Mouse (Mus musculus) cerebellum, adult (tissue): ENCODE measurements around the gene 4930556J24Rik.
"Not testable (repeated sequence)": the region's sequence is repeated elsewhere in the genome, so short reads cannot be mapped to it uniquely, and the experiment has no call there.

ENCODE experiments used
- ATAC-seq: cut with Nextera tagmentation; 2 replicates; pipeline ENCODE4 v1.9.2; 2017; ENCODE audit warnings: mild to moderate bottlenecking, moderate library complexity, mixed read lengths; ENCODE audit not compliant: insufficient number of reproducible peaks, low FRiP score, low TSS enrichment

Gene 4930556J24Rik

DNA sequence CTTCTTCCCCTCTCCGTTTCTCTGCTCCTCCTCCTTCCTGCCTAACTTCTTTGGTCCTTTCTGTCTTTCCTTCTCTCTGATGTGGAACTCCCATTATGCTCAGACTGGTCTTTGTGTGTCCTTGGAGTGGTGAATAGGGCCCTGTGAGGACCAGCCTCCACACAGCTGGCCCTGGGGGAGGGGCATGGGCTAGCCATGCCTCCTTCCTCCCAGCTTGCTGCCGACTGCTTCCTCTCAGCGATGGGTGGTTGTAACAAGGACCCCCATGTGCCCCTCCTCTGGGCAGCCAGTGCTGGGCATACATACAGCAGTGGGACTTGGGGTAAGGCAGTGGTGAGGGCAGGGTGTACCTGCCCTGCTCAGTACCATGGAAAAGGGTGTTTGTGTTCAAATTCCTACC is 2.3 kb downstream of the 4930556J24Rik start:
- no peak for ATAC-seq

- no peak for ATAC-seq
Measured at GRCm38 (mm10) chr11:3973081-3973480, 3.5 kb downstream of the 4930556J24Rik start.

DNA sequence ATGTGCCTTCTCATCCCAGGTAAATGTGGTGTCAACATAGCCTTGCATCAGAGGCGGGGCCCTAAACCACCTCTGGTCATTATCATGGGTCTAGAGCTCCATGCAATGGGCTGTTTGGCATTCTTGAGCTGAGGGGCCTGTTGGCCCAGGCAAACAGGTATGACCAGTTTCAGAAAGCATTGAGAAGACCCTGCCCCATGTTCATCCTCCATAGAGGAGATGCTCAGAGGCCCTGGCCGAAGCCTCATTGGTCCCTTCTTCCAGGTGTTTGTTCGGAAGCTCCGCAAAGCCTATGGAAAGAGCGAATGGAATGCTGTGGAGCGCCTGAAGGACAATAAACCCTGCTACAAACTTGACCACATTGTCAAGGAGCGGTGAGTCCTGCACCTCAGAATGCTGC is 6.2 kb downstream of the 4930556J24Rik start:
- ATAC-seq: no peak

DNA sequence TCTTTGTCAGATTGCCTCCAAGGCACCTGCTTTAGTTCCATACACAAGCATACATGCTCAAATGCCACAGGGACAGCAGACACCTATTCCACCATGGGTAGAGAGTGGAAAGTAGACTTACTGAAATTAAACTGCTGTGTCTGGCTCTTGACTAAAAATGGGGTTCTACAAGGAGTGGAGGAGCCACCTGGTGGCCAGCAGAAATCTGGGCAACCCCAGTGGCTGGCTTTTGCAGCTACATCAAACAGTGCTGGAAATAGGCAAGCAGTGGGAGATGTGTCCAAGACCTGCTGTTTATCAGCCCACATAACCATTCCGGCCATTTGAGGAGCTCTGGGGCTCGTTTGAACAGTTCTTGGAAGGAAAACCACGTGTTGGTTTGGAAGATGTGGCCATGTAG is 6.7 kb downstream of the 4930556J24Rik start:
- no peak for ATAC-seq

GRCm38 (mm10) chr11:3964416-3965172 is 12.0 kb downstream of the 4930556J24Rik start:
- ATAC-seq: no peak

- ATAC-seq: peak; percentile 89; the same call in 1 of the 2 replicates
Measured at GRCm38 (mm10) chr11:3963610-3964415, 12.8 kb downstream of the 4930556J24Rik start, which contains the start of gene Pes1. TSS of gene Pes1 (plus strand) at chr11:3963975.

GRCm38 (mm10) chr11:3963155-3963554 is 13.4 kb downstream of the 4930556J24Rik start:
- no peak for ATAC-seq

DNA sequence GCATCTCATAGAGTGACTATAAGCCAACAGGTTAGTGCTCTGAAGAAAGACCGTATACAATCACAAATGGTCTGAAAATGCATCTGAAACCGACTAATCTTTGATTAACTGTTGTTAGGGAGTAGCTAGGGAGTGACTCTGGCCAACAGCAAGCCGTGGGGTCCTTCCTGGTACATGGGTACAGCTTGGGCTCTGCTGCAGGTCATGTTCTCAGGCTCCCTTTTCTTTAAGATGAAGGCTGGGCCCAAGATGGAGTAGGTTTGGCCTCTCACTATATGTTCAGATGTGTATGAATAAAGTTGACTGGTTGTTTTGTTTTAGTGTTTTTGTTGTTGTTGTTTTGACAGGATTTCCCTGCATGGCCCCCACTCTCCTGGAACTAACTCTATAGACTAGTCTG is 14.8 kb downstream of the 4930556J24Rik start:
- no peak for ATAC-seq

DNA sequence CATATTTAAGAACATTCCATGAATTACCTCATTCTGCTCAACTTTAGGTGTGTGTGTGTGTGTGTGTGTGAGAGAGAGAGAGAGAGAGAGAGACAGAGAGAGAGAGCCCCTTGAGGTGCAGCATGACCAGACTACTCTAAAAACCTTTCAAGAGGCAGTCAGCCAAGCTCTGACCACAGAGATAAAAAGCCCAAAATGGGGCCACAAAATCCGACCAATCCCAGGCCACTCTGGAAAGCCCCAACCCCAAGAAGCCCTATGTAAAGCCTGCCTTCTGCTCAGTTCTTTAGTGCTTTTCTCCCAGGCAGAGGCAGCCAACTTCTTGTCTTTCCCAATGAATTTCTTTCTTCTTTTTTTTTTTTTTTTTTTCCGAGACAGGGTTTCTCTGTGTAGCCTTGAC is 15.7 kb downstream of the 4930556J24Rik start:
- no peak for ATAC-seq

DNA sequence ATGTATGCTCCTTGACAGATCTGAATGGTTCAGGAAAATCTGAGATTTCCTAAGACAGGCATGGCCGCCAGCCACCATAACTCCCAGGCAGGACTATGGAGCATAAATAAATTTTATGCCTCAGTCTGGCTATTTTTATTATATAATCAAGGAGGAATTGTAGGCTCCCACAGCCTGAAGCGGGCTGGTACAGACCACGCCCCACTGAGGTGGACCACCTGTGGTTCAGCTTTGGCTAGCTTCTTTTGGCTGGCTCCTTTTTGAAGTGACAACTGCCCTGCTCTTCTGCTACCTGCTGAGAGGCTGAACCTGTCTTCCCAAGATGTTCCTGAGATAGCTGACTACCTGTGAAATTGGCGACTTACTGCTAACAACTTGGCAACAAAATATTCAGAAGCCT is 21.2 kb downstream of the 4930556J24Rik start:
- not testable (repeated sequence) for ATAC-seq

GRCm38 (mm10) chr11:3954876-3955275 is 21.7 kb downstream of the 4930556J24Rik start:
- ATAC-seq: not testable (repeated sequence)

DNA sequence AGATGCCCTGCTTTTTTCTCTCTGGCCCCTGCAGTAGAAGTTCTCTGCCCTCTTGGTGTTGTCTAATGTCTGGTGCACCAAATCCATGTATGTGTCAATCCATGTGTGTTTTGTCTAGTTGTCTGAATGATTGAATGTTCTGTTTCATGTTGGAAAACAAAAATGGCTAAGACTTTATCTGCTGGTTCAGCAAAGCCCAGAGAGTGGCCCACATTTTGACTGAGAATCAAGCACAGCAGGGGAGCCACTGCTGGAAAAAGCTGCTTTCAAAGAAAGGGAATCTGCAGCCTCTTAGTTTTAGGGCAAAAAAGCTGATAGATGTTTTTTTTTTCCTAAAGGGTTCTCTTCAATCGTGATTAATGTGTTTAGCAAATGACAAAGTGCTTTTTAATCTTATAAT is 30.2 kb downstream of the 4930556J24Rik start:
- no peak for ATAC-seq

DNA sequence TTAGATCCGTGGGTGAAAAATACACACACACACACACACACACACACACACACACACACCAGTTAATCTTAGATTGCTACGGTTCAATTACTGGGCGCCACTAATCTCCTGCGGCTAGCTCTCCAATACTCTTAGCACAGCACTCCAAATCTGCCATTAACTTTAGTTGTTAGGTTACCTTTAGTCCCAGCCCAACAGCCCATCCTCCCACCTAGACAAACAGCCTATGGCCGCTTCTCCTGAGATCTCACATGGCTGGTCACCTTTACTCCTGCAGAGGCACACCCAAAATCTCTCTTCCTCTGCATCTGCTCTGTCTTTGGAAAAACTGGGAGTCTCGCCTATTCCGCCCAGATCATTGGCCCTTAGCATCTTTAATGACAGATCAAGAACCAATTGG is 35.2 kb downstream of the 4930556J24Rik start:
- ATAC-seq: no peak

DNA sequence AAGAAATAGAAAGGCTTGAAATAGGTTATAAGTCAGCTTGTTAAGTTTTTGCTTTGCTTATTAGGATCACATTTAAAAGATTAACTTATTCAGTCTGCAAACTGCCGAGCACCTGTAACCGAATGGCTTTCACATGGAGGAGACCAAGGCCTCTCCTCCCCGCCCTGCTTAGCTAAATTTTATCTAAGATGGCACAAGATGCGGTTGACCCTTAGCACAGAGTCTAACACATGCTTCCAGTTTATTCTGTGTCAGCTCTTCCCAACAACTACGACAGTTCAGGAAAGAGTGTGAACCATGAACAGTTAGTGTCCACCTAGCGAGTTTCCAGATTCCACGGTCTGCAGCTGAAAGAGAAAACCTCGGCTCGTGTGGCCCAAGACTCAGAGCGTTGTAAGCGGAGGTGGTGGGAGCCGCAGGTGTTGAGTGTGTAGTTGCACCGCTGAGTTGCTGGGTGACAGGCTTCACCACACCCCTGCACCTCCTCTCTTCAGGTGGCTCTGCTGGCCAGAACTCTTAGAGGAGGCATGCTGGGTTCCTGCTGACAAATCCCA is 39.2 kb downstream of the 4930556J24Rik start:
- ATAC-seq: no peak

GRCm38 (mm10) chr11:3936318-3936717 is 40.3 kb downstream of the 4930556J24Rik start:
- ATAC-seq: no peak

DNA sequence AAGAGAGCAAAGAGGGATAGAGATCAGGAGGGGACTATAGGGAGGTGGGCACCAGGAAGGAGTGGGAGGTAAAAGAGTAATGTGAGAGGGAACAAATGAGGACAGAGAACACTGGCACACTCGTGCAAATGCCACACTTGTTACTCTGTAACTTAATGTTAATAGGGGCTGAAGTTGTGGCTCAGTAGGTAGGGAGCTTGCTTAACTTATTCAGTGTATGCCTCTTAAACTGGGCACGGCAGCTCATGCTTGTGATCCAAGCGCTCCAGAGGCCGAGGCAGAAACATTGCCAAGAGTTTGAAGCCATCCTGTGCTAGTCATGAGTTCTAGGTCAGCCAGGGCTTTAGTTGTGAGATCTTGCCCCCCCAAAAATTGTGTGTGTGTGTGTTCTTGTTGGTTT is 41.4 kb downstream of the 4930556J24Rik start:
- no peak for ATAC-seq

DNA sequence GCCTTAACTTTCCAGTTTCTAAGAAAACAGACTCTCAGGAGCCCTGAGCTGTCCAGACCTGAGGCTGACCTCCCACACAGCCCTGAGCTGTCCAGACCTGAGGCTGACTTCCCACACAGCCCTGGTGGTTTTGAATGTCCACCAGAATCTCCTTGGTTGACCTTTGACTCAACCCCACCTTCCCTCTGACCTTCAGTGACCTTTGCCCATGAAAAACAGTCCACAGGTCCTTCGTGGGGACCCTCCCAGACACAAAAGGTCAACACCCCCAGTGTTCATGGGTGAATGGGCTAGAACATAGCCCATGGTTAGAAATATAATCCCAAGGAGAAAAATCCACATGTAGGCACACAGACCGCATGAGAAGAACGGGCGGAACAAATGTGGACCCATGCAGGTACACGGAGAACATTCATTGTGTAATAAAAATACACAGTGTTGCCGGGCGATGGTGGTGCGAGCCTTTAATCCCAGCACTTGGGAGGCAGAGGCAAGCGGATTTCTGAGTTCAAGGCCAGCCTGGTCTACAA is 42.8 kb downstream of the 4930556J24Rik start:
- ATAC-seq: no peak

DNA sequence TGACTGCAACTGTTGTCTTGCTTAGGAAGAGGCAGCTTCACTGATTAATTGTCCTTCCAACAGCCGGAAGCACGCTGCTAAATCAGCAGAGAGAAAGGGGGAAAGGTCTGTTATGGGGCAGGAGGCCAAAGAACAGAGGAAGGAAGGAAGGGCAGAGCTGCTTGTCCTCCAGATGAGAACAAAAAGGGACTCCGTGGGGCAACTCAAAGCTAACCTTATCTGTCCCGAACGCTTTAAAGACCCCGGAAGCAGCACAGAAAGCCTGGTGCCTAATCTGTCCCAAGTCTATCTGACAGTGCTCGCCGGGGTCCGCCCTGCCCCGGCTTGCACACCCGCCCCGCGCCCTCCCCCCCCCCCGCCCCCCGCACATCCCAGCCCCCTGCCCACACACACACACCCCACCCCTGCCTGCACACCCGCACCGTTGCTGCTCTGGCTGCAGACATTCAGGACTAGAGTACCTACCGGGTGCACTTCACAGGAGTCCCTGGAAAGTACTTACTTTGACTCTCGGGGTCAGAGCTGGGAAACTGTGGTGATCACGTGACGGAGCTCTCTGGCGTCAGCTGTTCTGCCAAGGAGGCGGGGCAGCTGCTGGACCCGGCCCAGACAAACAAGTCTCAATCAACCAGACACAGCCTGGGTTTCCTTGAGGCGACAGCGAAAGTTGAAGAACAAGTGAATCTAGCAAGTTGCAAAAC is 44.9 kb downstream of the 4930556J24Rik start, which contains the start of gene Tcn2:
Gene Tcn2, minus strand, starts transcription at position 649 of the 701 bp plus-strand sequence.
- ATAC-seq: no peak

- ATAC-seq: no peak
Measured at GRCm38 (mm10) chr11:3930931-3931330, 45.6 kb downstream of the 4930556J24Rik start.

DNA sequence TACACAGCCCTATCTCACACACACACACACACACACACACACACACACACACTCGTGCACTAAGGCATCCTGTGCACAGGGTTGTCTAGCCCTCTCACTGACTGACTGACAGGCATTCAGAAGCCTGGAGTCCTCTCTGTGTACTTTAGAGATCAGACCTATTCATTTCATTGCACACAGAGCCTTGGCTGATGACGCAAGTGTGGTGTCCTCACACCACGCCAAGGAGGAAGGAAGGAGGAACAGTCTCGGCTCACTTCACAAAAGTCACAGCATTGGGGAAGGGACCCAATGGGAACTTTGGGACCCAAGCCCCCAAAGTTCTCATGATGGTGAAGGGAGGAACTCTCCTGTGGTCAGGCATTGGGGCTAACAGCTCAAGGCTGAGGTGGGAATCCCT is 46.6 kb downstream of the 4930556J24Rik start:
- no peak for ATAC-seq
